Mouse (Mus musculus) stomach, postnatal 0 days (tissue): ENCODE data around the gene Slc16a14.

Source experiments
- CTCF ChIP-seq: IDR thresholded peaks from 2 replicates; pipeline ENCODE4 v1.5.1; 2016; ENCODE audit warnings: antibody characterized with exemption, low read depth, mild to moderate bottlenecking, moderate library complexity
- EP300 ChIP-seq: optimal IDR thresholded peaks from 2 replicates; pipeline ENCODE3; 2016; ENCODE audit warnings: antibody characterized with exemption

- TF ChIP-seq CTCF (no peak), EP300 (no peak)
These were observed 44.9 kb downstream of the Slc16a14 start for GRCm38 (mm10) chr1:84890005-84890393.
